Mouse (Mus musculus): Measurements from ENCODE around the gene Adgrv1.

Gene Adgrv1

DNA sequence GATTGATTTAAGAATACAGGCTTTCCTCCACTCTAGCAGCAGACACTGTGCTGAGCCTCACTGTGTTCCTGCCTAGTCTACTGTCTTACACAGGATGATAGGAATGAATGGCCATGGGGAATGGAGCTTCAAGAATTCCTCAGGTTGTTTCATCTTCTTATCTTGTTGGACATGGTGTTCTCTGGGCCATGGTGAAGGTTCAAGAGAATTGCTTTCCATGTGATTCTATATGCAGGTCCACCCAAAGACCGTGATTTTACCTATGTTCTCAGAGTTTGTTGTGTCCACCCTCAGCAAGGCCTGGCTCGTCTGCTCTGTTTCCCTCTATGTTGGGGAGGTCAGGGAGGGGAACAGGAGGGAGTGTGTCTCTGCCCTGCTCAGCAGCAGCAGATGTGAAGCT, 26.0 kb downstream of the Adgrv1 start:
- DNase-seq: no peak

GRCm38 (mm10) chr13:81596910-81597607, 35.9 kb downstream of the Adgrv1 start:
- no peak for DNase-seq

DNA sequence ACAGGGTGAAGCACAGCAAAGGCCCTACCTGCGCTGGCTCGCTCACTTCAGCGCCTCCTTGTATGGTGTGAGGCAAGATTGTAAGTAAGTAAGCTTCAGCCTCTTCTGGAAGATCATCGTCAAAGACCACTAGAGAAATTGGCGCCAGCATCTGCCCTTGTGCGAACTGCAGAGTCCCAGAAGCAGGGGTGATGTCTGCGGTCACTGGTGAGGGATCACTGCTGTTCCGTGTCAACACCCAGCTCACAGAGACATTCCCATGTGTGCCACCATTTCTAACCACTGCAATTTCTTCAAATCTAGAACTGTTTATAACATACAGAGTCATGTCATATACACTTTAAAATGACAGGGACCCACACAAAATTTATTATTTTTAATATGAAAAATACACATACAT, 54.3 kb downstream of the Adgrv1 start:
- no peak for DNase-seq

DNA sequence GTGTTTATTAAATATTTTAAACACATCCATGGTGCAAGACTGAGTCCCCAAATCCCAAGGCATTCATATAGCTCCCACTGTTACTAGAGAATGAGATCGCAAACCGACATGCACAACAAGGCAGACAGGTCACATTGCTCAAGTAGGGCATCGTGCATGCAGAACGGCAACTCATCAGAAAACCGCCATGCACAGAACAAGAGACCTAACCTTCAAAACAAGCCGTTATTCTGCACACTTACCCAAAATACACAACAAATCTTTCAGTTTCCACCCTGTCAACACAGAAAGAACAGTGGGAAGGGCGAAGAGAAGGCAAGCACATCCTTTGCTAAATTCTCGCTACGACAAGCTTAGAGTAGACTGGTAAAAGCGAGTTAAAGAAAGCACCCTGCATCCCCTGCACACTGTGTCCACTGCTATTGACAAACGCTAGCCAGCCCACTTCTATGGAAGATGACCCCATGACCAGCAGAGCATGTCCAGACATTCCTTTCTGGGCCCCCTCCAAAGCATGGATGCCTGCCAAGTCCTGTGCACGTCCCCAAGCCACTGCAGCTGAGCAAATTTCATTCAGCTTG, 62.6 kb downstream of the Adgrv1 start:
- DNase-seq: no peak

DNA sequence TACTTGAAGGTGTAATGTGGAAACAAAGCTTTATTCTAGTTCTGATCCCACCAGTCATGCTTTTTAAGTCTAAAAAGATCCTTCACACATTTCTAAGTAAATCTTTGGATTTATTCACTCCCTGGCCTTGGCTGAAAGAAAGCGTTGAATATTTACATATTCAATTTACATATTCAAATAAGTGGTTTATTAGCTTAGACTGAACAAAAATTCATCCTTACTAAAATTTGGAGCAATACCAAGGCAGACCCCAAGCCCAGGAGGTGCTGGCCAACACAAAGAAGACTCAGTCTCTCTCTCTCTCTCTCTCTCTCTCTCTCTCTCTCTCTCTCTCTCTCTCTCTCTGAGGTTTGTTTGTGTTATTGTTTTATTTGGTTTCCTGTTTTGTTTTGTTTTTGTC, 82.9 kb downstream of the Adgrv1 start:
- no peak for DNase-seq

GRCm38 (mm10) chr13:81534916-81535315, 98.0 kb downstream of the Adgrv1 start:
- DNase-seq: no peak

DNA sequence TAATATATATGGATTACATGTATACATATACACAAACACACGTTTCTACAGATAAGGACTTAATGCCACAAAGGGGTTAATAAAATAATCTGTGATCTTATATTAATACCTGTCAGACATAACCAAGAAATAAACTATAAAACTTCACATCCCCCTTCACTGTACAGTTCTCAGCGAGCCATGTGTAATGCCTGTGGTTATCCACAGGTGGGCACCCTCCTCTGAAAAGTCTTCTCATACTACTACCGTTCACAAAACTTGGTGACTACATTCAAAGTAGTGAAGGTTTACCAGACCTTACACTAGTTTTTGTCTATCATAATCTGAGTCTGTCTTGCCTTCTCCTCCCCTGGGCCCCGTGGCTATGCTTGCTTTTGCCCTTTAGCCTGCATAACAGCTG, 106.3 kb downstream of the Adgrv1 start:
- no peak for DNase-seq

DNA sequence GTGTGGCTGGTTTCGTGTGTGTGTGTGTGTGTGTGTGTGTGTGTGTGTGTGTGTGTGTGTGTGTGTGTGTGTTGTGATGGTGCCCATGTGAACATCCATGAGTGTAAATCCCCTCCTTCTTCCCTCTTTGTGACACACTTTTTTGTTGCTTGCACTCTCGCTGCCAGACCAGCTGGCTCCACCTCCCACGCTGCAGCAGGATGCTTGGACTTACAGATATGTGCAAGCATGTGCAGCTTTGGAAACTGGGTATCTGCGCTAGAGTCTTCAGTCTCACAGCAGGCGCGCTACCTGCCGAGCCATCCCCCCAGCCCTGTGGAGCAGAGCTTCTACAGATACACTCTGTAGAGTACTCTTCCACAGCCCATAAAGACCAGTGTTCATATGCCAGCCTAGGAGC, 122.8 kb downstream of the Adgrv1 start:
- DNase-seq: no peak

GRCm38 (mm10) chr13:81497035-81497434, 135.9 kb downstream of the Adgrv1 start:
- DNase-seq: no peak

GRCm38 (mm10) chr13:81491971-81492370, 141.0 kb downstream of the Adgrv1 start:
- no peak for DNase-seq

DNA sequence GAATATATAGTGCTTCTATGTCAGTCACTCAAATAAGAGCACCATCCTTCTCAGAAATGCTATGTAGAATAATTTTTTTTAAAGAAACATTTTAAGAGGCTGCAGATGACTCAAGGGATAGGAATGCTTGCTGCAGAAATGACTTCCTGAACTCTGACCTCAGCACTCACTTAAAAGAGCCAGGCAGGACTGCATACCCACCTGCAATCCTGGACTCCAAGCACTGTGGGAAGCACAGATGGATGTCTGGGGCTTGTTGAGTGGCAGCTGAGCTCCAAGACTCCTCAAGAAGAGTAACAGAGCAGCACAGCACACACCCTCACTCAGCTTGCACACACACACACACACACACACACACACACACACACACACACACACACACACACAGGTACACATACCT, 146.0 kb downstream of the Adgrv1 start:
- no peak for DNase-seq

- DNase-seq: no peak
Observed at GRCm38 (mm10) chr13:81473750-81474149, 159.2 kb downstream of the Adgrv1 start.

GRCm38 (mm10) chr13:81466661-81467060, 166.3 kb downstream of the Adgrv1 start:
- DNase-seq: no peak

GRCm38 (mm10) chr13:81465794-81466193, 167.2 kb downstream of the Adgrv1 start:
- no peak for DNase-seq

DNA sequence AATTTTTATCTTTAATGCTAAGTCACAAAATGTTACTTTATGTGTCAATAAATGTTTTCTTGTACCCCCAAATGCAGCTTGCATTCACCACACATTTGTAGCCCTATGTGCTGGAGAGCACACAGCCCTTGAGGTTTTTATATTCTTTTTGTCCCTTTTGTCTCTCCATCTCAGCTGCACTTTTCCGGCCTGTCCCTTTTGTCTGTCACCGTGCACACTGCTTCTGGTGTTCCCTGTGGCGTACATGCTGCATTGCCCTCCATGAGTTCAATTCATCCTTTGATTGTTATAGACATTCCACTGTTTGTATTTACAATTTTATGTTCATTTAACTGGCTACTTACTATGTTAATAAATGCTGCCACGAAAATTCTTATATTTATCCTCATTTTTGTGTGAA, 183.3 kb downstream of the Adgrv1 start:
- no peak for DNase-seq

- no peak for DNase-seq
Observed at GRCm38 (mm10) chr13:81449198-81449597, 183.8 kb downstream of the Adgrv1 start.

GRCm38 (mm10) chr13:81441412-81441811, 191.5 kb downstream of the Adgrv1 start:
- no peak for DNase-seq

DNA sequence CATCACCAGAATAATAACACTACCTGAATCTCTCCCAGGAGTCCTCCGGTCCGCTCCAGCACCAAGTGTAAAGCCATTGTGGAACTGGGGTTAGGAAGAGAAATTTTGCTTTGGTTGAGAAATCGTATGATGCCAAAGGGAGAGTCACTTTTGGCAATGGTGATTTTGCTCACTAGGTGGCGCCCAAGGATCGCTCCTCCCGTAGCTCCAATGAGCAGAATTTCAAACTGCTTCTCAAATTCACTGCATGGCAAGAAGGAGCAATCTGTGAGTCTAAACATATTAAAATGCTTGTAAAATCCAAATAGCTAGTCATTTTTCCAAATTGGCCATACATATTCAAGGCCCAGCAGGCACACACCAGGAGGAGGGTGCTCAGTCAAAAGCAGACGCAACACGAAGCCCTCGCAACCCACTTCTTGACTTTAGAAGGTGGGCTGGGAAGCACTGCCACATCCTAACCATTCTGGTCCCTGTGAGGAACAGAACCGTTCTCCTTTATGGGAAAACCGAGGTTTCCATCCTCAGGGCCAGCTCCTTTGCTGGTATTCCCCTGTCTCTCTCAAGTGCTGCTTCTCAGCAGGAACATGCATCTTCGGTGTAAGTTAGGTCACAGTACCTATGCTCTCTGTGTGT, 193.4 kb downstream of the Adgrv1 start:
- DNase-seq: peak; percentile 73

GRCm38 (mm10) chr13:81437088-81437487, 195.9 kb downstream of the Adgrv1 start:
- no peak for DNase-seq

GRCm38 (mm10) chr13:81426896-81427755, 205.8 kb downstream of the Adgrv1 start:
- DNase-seq: peak; percentile 60

DNA sequence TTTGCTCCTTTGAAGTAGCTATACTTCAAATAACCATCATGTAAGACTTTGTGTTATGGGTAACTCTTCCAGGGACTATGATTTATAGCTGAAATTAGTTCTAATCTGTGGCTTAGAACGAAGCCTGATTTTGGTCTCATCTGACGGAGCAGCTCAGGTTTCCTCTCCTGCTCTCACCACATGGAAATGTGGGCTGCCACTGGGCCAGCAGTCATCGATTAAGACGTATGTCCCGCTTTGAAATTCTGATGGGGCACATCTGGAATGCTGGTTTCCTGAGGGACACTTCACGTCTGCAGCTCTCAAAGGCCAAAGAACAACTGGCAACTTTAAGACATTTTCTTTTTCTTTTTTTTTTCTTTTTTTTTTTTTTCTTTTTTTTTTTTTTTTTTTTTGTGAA, 207.8 kb downstream of the Adgrv1 start:
- no peak for DNase-seq

DNA sequence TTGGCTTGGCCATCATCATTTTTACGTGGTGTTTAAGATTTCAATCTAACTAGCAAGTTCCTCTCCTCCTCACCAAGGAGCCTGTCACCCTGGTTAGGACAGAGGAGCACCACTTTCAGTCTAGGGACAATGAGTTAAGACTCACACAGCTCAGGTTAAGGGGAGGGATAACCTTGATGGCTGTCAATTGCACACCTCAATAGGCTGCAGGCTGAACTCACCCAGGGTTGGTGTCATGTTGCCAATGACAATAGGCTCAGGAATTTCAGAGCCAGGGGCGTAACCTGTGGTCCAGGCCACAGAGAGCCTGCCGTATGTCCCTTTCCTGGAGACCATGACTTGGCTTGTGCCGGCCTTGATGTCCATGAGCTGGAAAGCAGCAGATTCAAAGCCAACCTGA, 209.0 kb downstream of the Adgrv1 start:
- DNase-seq: no peak

DNA sequence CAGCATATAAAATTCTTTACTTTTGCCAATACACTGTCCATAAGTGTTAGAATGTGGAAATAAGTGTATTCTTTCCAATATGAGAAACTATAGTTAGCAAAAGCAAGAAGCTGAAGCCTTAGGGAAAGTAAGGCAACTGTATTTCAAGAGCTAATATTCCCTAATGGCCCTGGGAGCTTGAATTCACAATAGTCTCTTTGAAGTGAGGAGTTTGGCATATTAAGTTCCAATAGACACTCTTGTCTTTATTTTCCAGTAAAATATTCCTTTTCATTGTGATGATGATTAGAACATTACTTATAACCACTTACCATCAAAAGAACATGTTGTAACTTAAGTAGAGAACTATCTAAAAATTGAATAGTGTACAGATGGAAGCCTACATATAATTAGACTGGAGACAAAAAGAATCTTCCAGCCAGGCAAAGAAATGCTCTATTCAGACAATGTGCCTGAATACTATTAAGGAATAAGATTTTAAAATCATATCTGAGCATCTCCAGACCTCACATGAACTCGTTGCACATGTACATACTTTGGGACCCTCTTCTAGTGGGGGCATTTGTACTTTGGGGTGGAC, 225.0 kb downstream of the Adgrv1 start:
- no peak for DNase-seq

All from lung, postnatal 36 days (tissue).